Mouse (Mus musculus): ENCODE data around the gene Sf3b2. TPM values are rescaled to one million over a fixed set of nuclear protein-coding genes. Genes with fewer than 3 reads are reported as not detected.

Sf3b2 gene
- 304 TPM for polyA plus RNA-seq (2017; shearing (Covaris generic))

DNA sequence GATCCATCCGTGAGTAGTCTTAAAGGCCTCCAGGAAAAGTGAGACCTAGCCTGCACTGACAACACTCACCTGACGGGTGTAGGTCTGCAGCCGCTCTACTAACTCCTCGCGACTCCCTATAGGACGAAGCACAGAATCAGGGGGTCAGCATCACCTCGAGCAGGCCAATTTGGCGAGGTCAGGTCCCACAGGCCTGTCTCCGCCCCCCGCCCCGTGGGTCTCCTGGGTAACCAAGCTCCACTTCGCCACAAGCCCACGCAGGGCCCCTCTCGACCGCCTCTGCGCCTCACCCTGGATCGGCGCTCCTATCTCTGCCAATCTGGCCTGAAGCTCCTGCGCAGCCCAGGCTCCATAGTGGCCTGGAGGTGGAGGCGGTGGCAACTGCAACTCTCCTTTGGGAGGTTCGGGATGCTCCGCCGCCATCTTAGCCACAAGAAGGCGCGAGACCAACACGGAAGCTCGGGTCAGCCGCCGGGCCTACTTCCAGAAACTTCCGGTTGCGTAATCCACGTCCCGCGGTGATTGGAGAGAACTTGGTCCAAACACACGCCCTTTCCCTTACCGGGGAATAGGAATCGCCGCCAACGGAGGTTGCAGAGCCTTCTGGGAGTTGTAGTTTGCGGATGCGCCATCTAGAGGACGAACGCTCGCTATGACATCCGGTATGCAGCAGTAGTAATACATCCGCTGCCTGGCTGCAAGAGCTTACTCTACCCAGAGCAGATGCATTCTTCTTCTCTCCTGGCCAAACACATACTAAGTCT is at the start of gene Sf3b2:
TSS of gene Sf3b2 (minus strand) at position 484 of the 764 bp plus-strand sequence.

DNA sequence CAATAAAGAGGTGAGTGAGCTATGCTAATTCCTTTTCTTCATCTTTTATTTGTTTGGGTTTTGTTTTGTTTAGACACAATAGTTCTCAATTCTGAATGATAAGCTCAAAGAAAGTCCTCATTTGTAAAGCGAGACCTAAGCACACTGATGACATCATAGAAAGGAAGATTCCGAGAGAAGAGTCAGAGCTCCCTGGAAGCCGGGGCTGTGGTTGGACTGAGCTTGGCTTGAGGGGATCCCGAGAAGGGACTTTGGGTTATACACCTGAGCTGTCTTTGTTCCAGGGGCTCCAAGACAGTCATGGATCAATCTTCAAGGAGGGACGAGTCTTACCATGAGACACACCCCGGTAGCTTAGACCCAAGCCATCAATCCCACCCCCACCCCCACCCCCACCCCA is 40.2 kb upstream of the Sf3b2 start, which contains the start of gene Catsper1:
TSS of gene Catsper1 (plus strand) at position 301 of the 400 bp plus-strand sequence.

DNA sequence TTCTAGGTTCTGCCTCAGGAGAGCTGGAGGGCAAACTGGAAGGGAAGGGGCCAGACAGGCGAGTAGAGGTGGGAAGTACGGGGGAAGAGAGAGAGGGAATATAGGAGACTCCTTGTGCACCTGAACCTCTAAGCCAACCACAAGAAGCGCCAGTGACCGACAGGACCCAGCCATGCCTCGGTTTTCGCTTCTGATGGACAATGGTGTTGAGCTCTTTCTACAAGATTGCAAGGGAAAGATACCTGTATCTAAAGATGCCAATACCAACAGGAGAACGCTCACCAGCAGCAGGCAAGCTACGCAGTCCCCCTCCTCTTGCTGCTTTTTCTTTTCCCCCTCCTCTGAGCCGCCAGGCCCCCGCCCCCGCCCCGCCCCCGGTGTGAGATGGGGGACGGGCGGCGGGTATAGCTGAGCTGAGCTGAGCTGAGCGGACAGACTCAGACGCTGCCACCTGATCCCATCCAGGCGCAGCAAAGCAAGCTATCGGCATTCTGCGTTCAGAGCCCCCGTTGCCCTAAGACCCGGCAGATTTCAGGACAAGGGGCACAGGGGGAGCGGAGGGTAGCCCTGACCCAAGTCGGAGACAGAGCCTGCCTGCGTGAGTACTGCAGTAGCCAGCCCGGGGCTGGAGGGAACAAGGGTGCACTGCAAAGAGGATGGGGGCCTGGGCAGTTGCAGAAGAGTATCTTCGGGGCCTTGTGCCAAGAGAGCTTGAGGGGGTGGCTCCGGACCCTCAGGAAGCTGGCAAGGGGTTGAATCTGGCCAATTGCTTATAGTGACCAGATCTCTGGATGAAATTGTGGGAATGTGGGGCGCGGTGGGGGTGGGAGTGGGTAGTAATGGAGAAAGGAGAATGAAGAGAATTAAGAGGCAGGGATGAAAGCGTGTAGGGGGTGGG is 2.9 kb upstream of the Sf3b2 start, which contains the start of gene Gal3st3:
TSS of gene Gal3st3 (plus strand) at position 429 of the 898 bp plus-strand sequence.

DNA sequence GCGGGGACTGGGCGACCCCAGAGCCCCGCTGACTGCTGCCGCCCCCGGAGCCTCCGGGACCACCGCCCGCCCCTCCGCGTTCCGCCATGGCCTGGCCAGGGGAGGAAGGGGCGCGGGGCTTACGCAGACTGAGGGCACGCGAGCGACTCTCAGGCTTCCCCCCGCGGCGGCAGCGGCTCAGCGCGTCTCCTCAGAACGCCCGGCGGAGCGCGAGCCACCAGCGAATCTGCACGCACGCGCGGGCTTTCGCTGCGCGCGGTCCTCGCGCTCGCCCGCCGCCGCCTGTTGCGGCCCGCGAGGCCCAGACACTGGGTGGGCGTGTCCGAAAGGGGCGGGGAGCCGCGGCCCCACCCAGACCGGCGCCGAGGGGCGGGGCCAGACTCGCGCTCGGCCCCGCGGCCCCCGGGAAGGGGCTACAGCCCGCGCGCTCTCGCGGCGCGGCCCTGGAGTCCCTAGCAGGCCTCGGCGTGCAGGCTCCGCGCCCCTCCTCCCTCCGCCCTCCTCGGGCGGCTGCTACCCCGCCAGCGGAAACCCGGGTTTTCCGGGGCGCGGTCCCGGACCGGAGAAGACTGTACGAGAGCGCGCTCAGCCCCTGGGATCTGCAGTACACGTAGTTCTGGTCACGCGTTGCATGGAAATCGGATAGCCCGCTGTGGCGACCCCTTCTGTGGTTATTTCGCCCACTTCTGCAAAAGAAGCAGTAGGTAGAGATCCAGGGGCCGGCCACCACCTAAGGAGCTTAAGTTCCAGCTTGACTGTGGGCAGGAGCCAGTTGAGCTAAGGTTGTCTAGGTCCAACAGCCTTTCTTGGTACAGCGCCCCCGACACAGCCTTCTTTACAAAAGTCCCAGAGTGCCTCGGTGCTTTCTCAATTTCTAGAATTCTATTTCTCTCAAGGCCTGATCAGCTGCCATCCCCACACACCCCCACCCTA is 22.2 kb downstream of the Sf3b2 start, which contains the start of gene Pacs1:
TSS of gene Pacs1 (minus strand) at position 319 of the 933 bp plus-strand sequence.

Other genes starting within 250 kb of the Sf3b2 start
- 0.72 TPM for gene Rin1, start 245.0 kb downstream of the Sf3b2 start, polyA plus RNA-seq (2017; shearing (Covaris generic))
- gene Cd248, start 227.4 kb downstream of the Sf3b2 start, polyA plus RNA-seq (2017; shearing (Covaris generic)): not detected
- gene Tmem151a, start 209.9 kb downstream of the Sf3b2 start, polyA plus RNA-seq (2017; shearing (Covaris generic)): 0.88 TPM
- 30.1 TPM for gene Yif1a, start 206.9 kb downstream of the Sf3b2 start, polyA plus RNA-seq (2017; shearing (Covaris generic))
- gene Cnih2, start 196.9 kb downstream of the Sf3b2 start, polyA plus RNA-seq (2017; shearing (Covaris generic)): 0.76 TPM
- 149 TPM for gene Rab1b, start 188.4 kb downstream of the Sf3b2 start, polyA plus RNA-seq (2017; shearing (Covaris generic))
- 4.3 TPM for gene Klc2, start 176.9 kb downstream of the Sf3b2 start, polyA plus RNA-seq (2017; shearing (Covaris generic))
- gene Pacs1, start 22.3 kb downstream of the Sf3b2 start, polyA plus RNA-seq (2017; shearing (Covaris generic)): 92.1 TPM
- gene Gal3st3, start 2.9 kb upstream of the Sf3b2 start, polyA plus RNA-seq (2017; shearing (Covaris generic)): not detected
- not detected for gene Catsper1, start 40.3 kb upstream of the Sf3b2 start, polyA plus RNA-seq (2017; shearing (Covaris generic))
- gene Cst6, start 54.1 kb upstream of the Sf3b2 start, polyA plus RNA-seq (2017; shearing (Covaris generic)): 0.10 TPM
- 47.5 TPM for gene Eif1ad, start 71.3 kb upstream of the Sf3b2 start, polyA plus RNA-seq (2017; shearing (Covaris generic))
- 160 TPM for gene Banf1, start 71.7 kb upstream of the Sf3b2 start, polyA plus RNA-seq (2017; shearing (Covaris generic))
- gene Sart1, start 93.2 kb upstream of the Sf3b2 start, polyA plus RNA-seq (2017; shearing (Covaris generic)): 224 TPM
- 1.1 TPM for gene Tsga10ip, start 107.1 kb upstream of the Sf3b2 start, polyA plus RNA-seq (2017; shearing (Covaris generic))
- gene Drap1, start 129.5 kb upstream of the Sf3b2 start, polyA plus RNA-seq (2017; shearing (Covaris generic)): 180 TPM
- 23.6 TPM for gene AI837181, start 129.7 kb upstream of the Sf3b2 start, polyA plus RNA-seq (2017; shearing (Covaris generic))
- not detected for gene Fosl1, start 152.1 kb upstream of the Sf3b2 start, polyA plus RNA-seq (2017; shearing (Covaris generic))
- gene Ccdc85b, start 162.4 kb upstream of the Sf3b2 start, polyA plus RNA-seq (2017; shearing (Covaris generic)): 5.7 TPM
- 59.4 TPM for gene Fibp, start 165.2 kb upstream of the Sf3b2 start, polyA plus RNA-seq (2017; shearing (Covaris generic))
- gene Ctsw, start 173.1 kb upstream of the Sf3b2 start, polyA plus RNA-seq (2017; shearing (Covaris generic)): 473 TPM
- gene Efemp2, start 178.5 kb upstream of the Sf3b2 start, polyA plus RNA-seq (2017; shearing (Covaris generic)): 2.7 TPM
- 18.9 TPM for gene Mus81, start 192.9 kb upstream of the Sf3b2 start, polyA plus RNA-seq (2017; shearing (Covaris generic))
- gene Cfl1, start 195.0 kb upstream of the Sf3b2 start, polyA plus RNA-seq (2017; shearing (Covaris generic)): 2,966 TPM
- 0.38 TPM for gene 1700020D05Rik, start 208.3 kb upstream of the Sf3b2 start, polyA plus RNA-seq (2017; shearing (Covaris generic))
- gene Snx32, start 215.1 kb upstream of the Sf3b2 start, polyA plus RNA-seq (2017; shearing (Covaris generic)): 3.2 TPM